Mouse (Mus musculus) heart, adult 2 months (tissue): ENCODE measurements around the gene Golim4.

Source experiments
- CTCF ChIP-seq: fragments of 200-600 bp; IDR thresholded peaks from 2 replicates; pipeline ENCODE4 v1.8.1; 2022; ENCODE audit warnings: antibody characterized with exemption, mild to moderate bottlenecking, moderate library complexity
- EP300 ChIP-seq: fragments of 200-500 bp; IDR thresholded peaks from 2 replicates; pipeline ENCODE4 v1.6.1; 2011; ENCODE audit warnings: low read depth, low read length, control low read depth; ENCODE audit not compliant: insufficient read depth
- POLR2A ChIP-seq: fragments of 200-500 bp; IDR thresholded peaks from 2 replicates; pipeline ENCODE4 v1.6.1; 2011; ENCODE audit warnings: mild to moderate bottlenecking, low read depth, low read length, control low read depth; ENCODE audit not compliant: insufficient read depth

DNA sequence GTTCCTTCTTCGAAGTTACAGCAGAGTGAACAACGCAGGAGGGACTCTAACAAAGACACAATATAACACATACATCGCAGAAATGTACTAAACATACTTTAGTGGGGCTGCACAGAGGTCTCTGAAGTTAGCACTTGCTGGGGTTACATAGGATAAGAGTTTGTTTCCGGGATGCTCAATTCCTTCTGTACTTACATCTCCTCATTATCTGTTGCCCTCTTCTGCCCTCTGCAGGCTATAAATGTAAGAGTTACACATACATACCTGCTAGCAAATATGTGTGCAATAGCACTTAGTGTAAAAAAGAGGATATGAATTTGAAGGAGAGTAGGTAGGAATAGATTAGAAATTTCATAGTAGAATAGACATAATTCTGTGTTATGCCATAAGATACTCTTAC is 44.4 kb upstream of the Golim4 start:
- TF ChIP-seq POLR2A (no peak), EP300 (no peak), CTCF (peak; percentile 82)
